Mouse (Mus musculus): ENCODE measurements around the gene Rragc. TPM values are rescaled to one million over a fixed set of nuclear protein-coding genes. Genes with fewer than 3 reads are reported as not detected.
A peak's percentile ranks its signal among the peaks of the same experiment; 100 is the strongest.

Rragc gene
- 52.2 and 53.9 TPM in 2 replicates for polyA plus RNA-seq (2014; fragmentation: Nextera tagmentation; extraction: Ambion mirVana)

DNA sequence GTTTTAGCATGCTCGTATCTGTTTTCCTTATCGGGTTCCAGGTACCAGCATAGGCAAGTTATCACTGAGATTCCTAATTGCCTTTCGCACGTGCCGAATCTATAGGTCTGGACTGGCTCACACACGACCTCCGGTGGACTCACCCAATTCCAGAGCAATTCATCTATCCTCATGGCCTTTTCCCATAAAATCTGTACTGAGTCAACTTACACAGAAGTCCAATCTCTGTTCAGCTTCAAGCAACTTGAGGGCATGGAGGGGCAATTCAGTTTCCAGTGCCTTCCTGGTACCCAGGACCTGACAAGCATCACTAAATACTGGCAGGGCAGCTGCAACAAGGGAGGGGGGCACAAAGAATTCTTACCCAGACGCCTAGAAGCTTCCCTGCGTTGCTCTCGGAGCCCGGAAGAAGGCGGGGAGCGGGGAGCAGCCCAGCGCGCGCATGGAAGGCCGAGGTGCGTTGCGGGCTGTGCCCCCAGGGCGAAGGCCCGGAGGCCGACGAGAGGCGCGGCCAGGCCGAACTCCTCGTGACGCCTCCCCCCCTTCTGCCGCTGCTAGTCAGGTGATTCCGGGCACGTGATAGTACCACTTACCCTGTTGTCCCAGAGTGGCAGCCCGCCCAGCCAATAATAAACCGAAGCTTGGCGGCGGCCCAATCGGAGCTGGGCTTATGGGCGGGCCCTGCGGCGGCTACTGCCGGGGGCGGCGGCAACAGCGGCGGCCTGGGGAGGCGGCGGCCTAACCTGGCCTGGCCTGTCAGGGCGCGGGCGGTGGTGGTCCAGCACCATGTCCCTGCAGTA is at the start of gene Rragc:
Gene Rragc (plus strand): TSS at position 699 of the 800 bp plus-strand sequence.
- Histone ChIP-seq H3K27ac (ENCODE audit: low read depth, low read length) (peak within 1 kb of the TSS; percentile 70), H3K36me3 (ENCODE audit: control insufficient read depth, insufficient read depth, low read length) (peaks cover 4% of the 10 kb centered on the region; the same call in 1 of the 2 replicates), H3K4me3 (ENCODE audit: low read depth, low read length) (peak within 1 kb of the TSS; percentile 94), H3K9me3 (ENCODE audit: control insufficient read depth, low read length) (no peaks in the 10 kb centered on the region), H3K9ac (ENCODE audit: low read length) (peak within 1 kb of the TSS; percentile 87), H3K4me1 (ENCODE audit: control insufficient read depth, insufficient read depth, low read length) (peaks cover 14% of the 10 kb centered on the region), H3K4me2 (ENCODE audit: low read depth) (peak within 1 kb of the TSS; percentile 91), H3K27me3 (ENCODE audit: control insufficient read depth, insufficient read depth, low read length) (no peaks in the 10 kb centered on the region)
- 1% methylated on average over 46 of the region's 49 CpGs for WGBS
- ATAC-seq (ENCODE audit: insufficient read depth, low FRiP score, low TSS enrichment) = peak; percentile 100
- DNase-seq (ENCODE audit: low spot score) = peak; percentile 99

GRCm38 (mm10) chr4:123893726-123894125 is 23.5 kb upstream of the Rragc start:
- Histone ChIP-seq H3K9me3 (ENCODE audit: control insufficient read depth, low read length) (no peaks in the 10 kb centered on the region), H3K4me2 (ENCODE audit: low read depth) (no peak overlapping the region), H3K4me3 (ENCODE audit: low read depth, low read length) (no peak overlapping the region), H3K27ac (ENCODE audit: low read depth, low read length) (no peak overlapping the region), H3K4me1 (ENCODE audit: control insufficient read depth, insufficient read depth, low read length) (no peaks in the 10 kb centered on the region), H3K9ac (ENCODE audit: low read length) (no peak overlapping the region), H3K36me3 (ENCODE audit: control insufficient read depth, insufficient read depth, low read length) (no peaks in the 10 kb centered on the region), H3K27me3 (ENCODE audit: control insufficient read depth, insufficient read depth, low read length) (no peaks in the 10 kb centered on the region)
- ATAC-seq (ENCODE audit: insufficient read depth, low FRiP score, low TSS enrichment) (no peak), DNase-seq (ENCODE audit: low spot score) (no peak)
- 89% methylated on average over 5 of the region's 5 CpGs for WGBS

GRCm38 (mm10) chr4:123894295-123894694 is 23.0 kb upstream of the Rragc start:
- no peak overlapping the region for H3K9ac ChIP-seq (ENCODE audit: low read length)
- H3K4me1 ChIP-seq (ENCODE audit: control insufficient read depth, insufficient read depth, low read length) = no peaks in the 10 kb centered on the region
- H3K27ac ChIP-seq (ENCODE audit: low read depth, low read length) = no peak overlapping the region
- H3K36me3 ChIP-seq (ENCODE audit: control insufficient read depth, insufficient read depth, low read length) = no peaks in the 10 kb centered on the region
- H3K4me2 ChIP-seq (ENCODE audit: low read depth) = no peak overlapping the region
- no peak overlapping the region for H3K4me3 ChIP-seq (ENCODE audit: low read depth, low read length)
- H3K9me3 ChIP-seq (ENCODE audit: control insufficient read depth, low read length) = no peaks in the 10 kb centered on the region
- 90% methylated on average over 4 of the region's 4 CpGs for WGBS
- DNase-seq (ENCODE audit: low spot score) (no peak), ATAC-seq (ENCODE audit: insufficient read depth, low FRiP score, low TSS enrichment) (no peak)
- H3K27me3 ChIP-seq (ENCODE audit: control insufficient read depth, insufficient read depth, low read length) = no peaks in the 10 kb centered on the region

- H3K36me3 ChIP-seq (ENCODE audit: control insufficient read depth, insufficient read depth, low read length) = no peaks in the 10 kb centered on the region
- peak; percentile 61 for DNase-seq (ENCODE audit: low spot score)
- no peaks in the 10 kb centered on the region for H3K9me3 ChIP-seq (ENCODE audit: control insufficient read depth, low read length)
- H3K4me1 ChIP-seq (ENCODE audit: control insufficient read depth, insufficient read depth, low read length) = no peaks in the 10 kb centered on the region
- H3K4me2 ChIP-seq (ENCODE audit: low read depth) = no peak overlapping the region
- WGBS = 13% methylated on average over 5 of the region's 5 CpGs
- H3K27ac ChIP-seq (ENCODE audit: low read depth, low read length) = no peak overlapping the region
- ATAC-seq (ENCODE audit: insufficient read depth, low FRiP score, low TSS enrichment) = no peak
- no peak overlapping the region for H3K4me3 ChIP-seq (ENCODE audit: low read depth, low read length)
- H3K9ac ChIP-seq (ENCODE audit: low read length) = no peak overlapping the region
- H3K27me3 ChIP-seq (ENCODE audit: control insufficient read depth, insufficient read depth, low read length) = no peaks in the 10 kb centered on the region
Measured at GRCm38 (mm10) chr4:123898696-123899095, 18.6 kb upstream of the Rragc start.

DNA sequence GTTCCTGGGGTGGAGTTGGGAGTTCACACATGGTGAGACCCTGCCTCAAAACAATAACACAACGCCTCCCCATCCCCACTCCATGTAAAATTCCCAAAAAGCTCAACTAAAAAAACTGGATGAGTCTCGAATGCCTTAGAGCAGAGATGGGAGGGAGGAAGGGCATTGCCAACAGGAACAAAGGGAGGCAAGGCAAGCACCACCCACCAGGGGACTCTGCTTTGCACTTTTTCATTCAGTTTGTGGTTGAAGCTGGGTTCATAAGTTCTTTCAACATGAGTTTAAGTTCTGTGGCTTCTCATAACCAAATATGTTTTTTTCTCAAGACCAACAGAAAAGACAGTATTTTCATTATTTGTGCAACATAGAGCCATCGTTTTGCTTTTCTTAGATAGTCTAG is 13.8 kb upstream of the Rragc start:
- no peaks in the 10 kb centered on the region for H3K9me3 ChIP-seq (ENCODE audit: control insufficient read depth, low read length)
- H3K27ac ChIP-seq (ENCODE audit: low read depth, low read length) = no peak overlapping the region
- H3K4me2 ChIP-seq (ENCODE audit: low read depth) = no peak overlapping the region
- no peaks in the 10 kb centered on the region for H3K27me3 ChIP-seq (ENCODE audit: control insufficient read depth, insufficient read depth, low read length)
- no peak overlapping the region for H3K9ac ChIP-seq (ENCODE audit: low read length)
- 74% methylated on average over 3 of the region's 3 CpGs for WGBS
- ATAC-seq (ENCODE audit: insufficient read depth, low FRiP score, low TSS enrichment) = no peak
- no peaks in the 10 kb centered on the region for H3K36me3 ChIP-seq (ENCODE audit: control insufficient read depth, insufficient read depth, low read length)
- no peak for DNase-seq (ENCODE audit: low spot score)
- H3K4me3 ChIP-seq (ENCODE audit: low read depth, low read length) = no peak overlapping the region
- H3K4me1 ChIP-seq (ENCODE audit: control insufficient read depth, insufficient read depth, low read length) = no peaks in the 10 kb centered on the region

- no peaks in the 10 kb centered on the region for H3K27me3 ChIP-seq (ENCODE audit: control insufficient read depth, insufficient read depth, low read length)
- ATAC-seq (ENCODE audit: insufficient read depth, low FRiP score, low TSS enrichment) = peak; percentile 100
- DNase-seq (ENCODE audit: low spot score) = peak; percentile 99
- peak within 1 kb of the TSS; percentile 73 for H3K4me2 ChIP-seq (ENCODE audit: low read depth)
- peak within 1 kb of the TSS; percentile 73 for H3K9ac ChIP-seq (ENCODE audit: low read length)
- no peaks in the 10 kb centered on the region for H3K4me1 ChIP-seq (ENCODE audit: control insufficient read depth, insufficient read depth, low read length)
- H3K9me3 ChIP-seq (ENCODE audit: control insufficient read depth, low read length) = no peaks in the 10 kb centered on the region
- no peaks in the 10 kb centered on the region for H3K36me3 ChIP-seq (ENCODE audit: control insufficient read depth, insufficient read depth, low read length)
- 1% methylated on average over 39 of the region's 49 CpGs for WGBS
- H3K27ac ChIP-seq (ENCODE audit: low read depth, low read length) = peak within 1 kb of the TSS; percentile 53; the same call in 1 of the 2 replicates
- peak within 1 kb of the TSS; percentile 83 for H3K4me3 ChIP-seq (ENCODE audit: low read depth, low read length)
Measured at GRCm38 (mm10) chr4:123904333-123905125, 12.7 kb upstream of the Rragc start, which contains the start of gene Mycbp. TSS of gene Mycbp (plus strand) at chr4:123904832.

DNA sequence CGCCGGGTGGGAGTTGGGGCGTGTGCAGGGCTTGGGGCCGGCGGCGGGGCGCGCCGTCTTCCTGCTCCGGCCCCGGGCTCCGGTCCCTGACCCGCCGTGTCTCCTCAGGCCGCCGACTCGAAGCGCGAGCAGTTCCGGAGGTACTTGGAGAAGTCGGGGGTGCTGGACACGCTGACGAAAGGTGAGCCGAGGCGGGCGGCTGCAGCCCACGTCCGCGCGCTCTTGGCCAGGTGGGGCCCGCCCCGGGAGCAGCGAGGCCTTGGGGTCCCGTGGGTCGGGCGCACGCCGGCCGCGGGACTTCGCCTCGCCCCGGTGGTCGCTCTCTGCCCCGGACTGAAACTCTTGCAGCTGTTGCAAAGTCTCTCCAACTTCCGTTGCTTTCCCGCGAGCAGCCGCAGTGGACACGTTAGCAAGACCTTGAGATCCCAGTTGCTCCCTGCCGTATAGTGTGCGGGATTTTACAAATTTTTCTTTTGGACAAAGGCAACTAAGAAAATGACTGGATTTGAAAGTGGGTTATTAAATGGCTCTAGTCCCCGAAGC is 12.0 kb upstream of the Rragc start:
- Histone ChIP-seq H3K36me3 (ENCODE audit: control insufficient read depth, insufficient read depth, low read length) (no peaks in the 10 kb centered on the region), H3K4me3 (ENCODE audit: low read depth, low read length) (peak overlapping the region; percentile 83), H3K27me3 (ENCODE audit: control insufficient read depth, insufficient read depth, low read length) (no peaks in the 10 kb centered on the region), H3K4me1 (ENCODE audit: control insufficient read depth, insufficient read depth, low read length) (no peaks in the 10 kb centered on the region), H3K4me2 (ENCODE audit: low read depth) (peak overlapping the region; percentile 73), H3K27ac (ENCODE audit: low read depth, low read length) (peak overlapping the region; percentile 53; the same call in 1 of the 2 replicates), H3K9me3 (ENCODE audit: control insufficient read depth, low read length) (no peaks in the 10 kb centered on the region), H3K9ac (ENCODE audit: low read length) (peak overlapping the region; percentile 73)
- DNase-seq (ENCODE audit: low spot score) = no peak
- ATAC-seq (ENCODE audit: insufficient read depth, low FRiP score, low TSS enrichment) = no peak
- under 1% methylated on average over 49 of the region's 53 CpGs for WGBS

DNA sequence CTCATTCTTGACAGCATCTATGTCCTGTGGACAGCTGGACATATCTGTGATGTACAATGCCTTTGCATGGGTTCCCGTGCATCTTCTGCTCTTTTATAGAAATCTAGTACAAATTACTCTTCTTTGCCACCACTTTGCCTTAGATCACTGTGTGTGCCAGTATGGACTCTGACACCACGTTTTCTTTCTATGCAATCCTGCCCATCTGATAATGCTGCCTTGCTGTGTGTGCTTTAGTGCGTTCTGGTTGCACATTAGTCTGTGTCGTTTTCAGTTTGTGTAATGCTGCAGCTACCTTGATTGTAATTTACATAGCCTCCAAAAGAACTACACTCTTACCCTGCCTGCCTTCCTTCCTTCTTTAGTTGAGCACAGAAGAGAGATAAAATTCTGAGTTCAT is 5.7 kb upstream of the Rragc start:
- H3K36me3 ChIP-seq (ENCODE audit: control insufficient read depth, insufficient read depth, low read length) = peaks cover 2% of the 10 kb centered on the region; the same call in 1 of the 2 replicates
- no peak for DNase-seq (ENCODE audit: low spot score)
- ATAC-seq (ENCODE audit: insufficient read depth, low FRiP score, low TSS enrichment) = no peak
- H3K9ac ChIP-seq (ENCODE audit: low read length) = no peak overlapping the region
- H3K4me2 ChIP-seq (ENCODE audit: low read depth) = no peak overlapping the region
- peaks cover 6% of the 10 kb centered on the region for H3K4me1 ChIP-seq (ENCODE audit: control insufficient read depth, insufficient read depth, low read length)
- H3K4me3 ChIP-seq (ENCODE audit: low read depth, low read length) = no peak overlapping the region
- 94% methylated on average over 4 of the region's 4 CpGs for WGBS
- H3K27ac ChIP-seq (ENCODE audit: low read depth, low read length) = no peak overlapping the region
- H3K9me3 ChIP-seq (ENCODE audit: control insufficient read depth, low read length) = no peaks in the 10 kb centered on the region
- no peaks in the 10 kb centered on the region for H3K27me3 ChIP-seq (ENCODE audit: control insufficient read depth, insufficient read depth, low read length)
